Mouse (Mus musculus) mouse embryonic stem cell (cell line): ENCODE measurements at regions not wholly inside any gene's neighbourhood (a gene's known extent, or its start where the extent isn't known, plus 50 kb on each side); places are given as distances from the start of the nearest gene placed in this dataset.

Experiments
- in situ Hi-C, 2 experiments: fragments of 300-500 bp; cut with MboI; formaldehyde crosslinking; loops; 1 replicate in 1 of 2; 3 replicates in 1 of 2; pipeline ENCODE4 v1.14.3; 2019 to 2020; ENCODE audit warnings: low sequenced_read_pairs in 2 of 2, low pct_unique_long_range_greater_than_20kb in 1 of 2, mixed read lengths in 1 of 2; ENCODE audit not compliant: unreplicated experiment in 1 of 2

- in situ Hi-C loops = no loop called here
Measured at GRCm38 (mm10) chr5:136640871-136641619, 51.9 kb upstream of the Myl10 start.

GRCm38 (mm10) chr5:136642208-136642607, 50.7 kb upstream of the Myl10 start:
- in situ Hi-C loops = no loop called here
